Mouse (Mus musculus): ENCODE measurements around the gene Wt1. TPM values are rescaled to one million over a fixed set of nuclear protein-coding genes. Genes with fewer than 3 reads are reported as not detected.

Gene Wt1
- polyA plus RNA-seq, 1 experiment from 2014 or later = 5.2 TPM

GRCm38 (mm10) chr2:105153046-105153445, 26.7 kb downstream of the Wt1 start:
- Histone ChIP-seq H3K36me3 (ENCODE audit: control insufficient read depth, insufficient read depth, low read length) (no peaks in the 10 kb centered on the region), H3K27ac (ENCODE audit: low read length) (no peak overlapping the region), H3K9me3 (ENCODE audit: control insufficient read depth, low read length) (no peaks in the 10 kb centered on the region), H3K27me3 (ENCODE audit: control insufficient read depth, insufficient read depth, low read depth, low read length) (no peaks in the 10 kb centered on the region), H3K4me1 (replicated peaks; ENCODE audit: control insufficient read depth, insufficient read depth, low read length) (no peaks in the 10 kb centered on the region), H3K9ac (ENCODE audit: low read length) (no peak overlapping the region), H3K4me2 (ENCODE audit: low read depth, low read length) (no peak overlapping the region), H3K4me3 (ENCODE audit: low read length) (no peak overlapping the region)
- ATAC-seq (ENCODE audit: low read depth) = peak; percentile 43; the same call in 1 of the 2 replicates
- 66% methylated on average over 1 of the region's 1 CpGs for WGBS

GRCm38 (mm10) chr2:105160949-105161348, 34.6 kb downstream of the Wt1 start:
- H3K9ac ChIP-seq (ENCODE audit: low read length) = no peak overlapping the region
- no peaks in the 10 kb centered on the region for H3K9me3 ChIP-seq (ENCODE audit: control insufficient read depth, low read length)
- no peak overlapping the region for H3K27ac ChIP-seq (ENCODE audit: low read length)
- 72% methylated on average over 2 of the region's 2 CpGs for WGBS
- H3K36me3 ChIP-seq (ENCODE audit: control insufficient read depth, insufficient read depth, low read length) = no peaks in the 10 kb centered on the region
- H3K27me3 ChIP-seq (ENCODE audit: control insufficient read depth, insufficient read depth, low read depth, low read length) = no peaks in the 10 kb centered on the region
- ATAC-seq (ENCODE audit: low read depth) = no peak
- no peak overlapping the region for H3K4me2 ChIP-seq (ENCODE audit: low read depth, low read length)
- H3K4me1 ChIP-seq (replicated peaks; ENCODE audit: control insufficient read depth, insufficient read depth, low read length) = no peaks in the 10 kb centered on the region
- no peak overlapping the region for H3K4me3 ChIP-seq (ENCODE audit: low read length)

GRCm38 (mm10) chr2:105162763-105163162, 36.4 kb downstream of the Wt1 start:
- Histone ChIP-seq H3K9ac (ENCODE audit: low read length) (no peak overlapping the region), H3K9me3 (ENCODE audit: control insufficient read depth, low read length) (no peaks in the 10 kb centered on the region), H3K4me2 (ENCODE audit: low read depth, low read length) (no peak overlapping the region), H3K4me1 (replicated peaks; ENCODE audit: control insufficient read depth, insufficient read depth, low read length) (no peaks in the 10 kb centered on the region), H3K27me3 (ENCODE audit: control insufficient read depth, insufficient read depth, low read depth, low read length) (no peaks in the 10 kb centered on the region), H3K36me3 (ENCODE audit: control insufficient read depth, insufficient read depth, low read length) (no peaks in the 10 kb centered on the region), H3K27ac (ENCODE audit: low read length) (no peak overlapping the region), H3K4me3 (ENCODE audit: low read length) (no peak overlapping the region)
- WGBS = 4% methylated on average over 4 of the region's 4 CpGs
- ATAC-seq (ENCODE audit: low read depth) = no peak

- H3K4me1 ChIP-seq (replicated peaks; ENCODE audit: control insufficient read depth, insufficient read depth, low read length) = no peaks in the 10 kb centered on the region
Measured at GRCm38 (mm10) chr2:105168137-105168536, 41.8 kb downstream of the Wt1 start.

GRCm38 (mm10) chr2:105174254-105174653, 47.9 kb downstream of the Wt1 start:
- Histone ChIP-seq H3K4me1 (replicated peaks; ENCODE audit: control insufficient read depth, insufficient read depth, low read length) (no peaks in the 10 kb centered on the region), H3K27me3 (ENCODE audit: control insufficient read depth, insufficient read depth, low read depth, low read length) (no peaks in the 10 kb centered on the region), H3K36me3 (ENCODE audit: control insufficient read depth, insufficient read depth, low read length) (no peaks in the 10 kb centered on the region), H3K4me2 (ENCODE audit: low read depth, low read length) (no peak overlapping the region), H3K9ac (ENCODE audit: low read length) (no peak overlapping the region), H3K27ac (ENCODE audit: low read length) (no peak overlapping the region), H3K4me3 (ENCODE audit: low read length) (no peak overlapping the region), H3K9me3 (ENCODE audit: control insufficient read depth, low read length) (no peaks in the 10 kb centered on the region)
- WGBS = 70% methylated on average over 2 of the region's 2 CpGs
- no peak for ATAC-seq (ENCODE audit: low read depth)

More at GRCm38 (mm10) chr2:105168137-105168536, 41.8 kb downstream of the Wt1 start:
- Histone ChIP-seq H3K36me3 (ENCODE audit: control insufficient read depth, insufficient read depth, low read length) (no peaks in the 10 kb centered on the region), H3K9ac (ENCODE audit: low read length) (no peak overlapping the region), H3K27ac (ENCODE audit: low read length) (no peak overlapping the region), H3K27me3 (ENCODE audit: control insufficient read depth, insufficient read depth, low read depth, low read length) (no peaks in the 10 kb centered on the region), H3K9me3 (ENCODE audit: control insufficient read depth, low read length) (no peaks in the 10 kb centered on the region), H3K4me3 (ENCODE audit: low read length) (no peak overlapping the region), H3K4me2 (ENCODE audit: low read depth, low read length) (no peak overlapping the region)
- ATAC-seq (ENCODE audit: low read depth) = no peak
- WGBS = 64% methylated on average over 3 of the region's 3 CpGs

- H3K27me3 ChIP-seq (ENCODE audit: control insufficient read depth, insufficient read depth, low read depth, low read length) = no peaks in the 10 kb centered on the region
- H3K9ac ChIP-seq (ENCODE audit: low read length) = no peak overlapping the region
- no peak overlapping the region for H3K4me3 ChIP-seq (ENCODE audit: low read length)
- 75% methylated on average over 12 of the region's 12 CpGs for WGBS
- ATAC-seq (ENCODE audit: low read depth) = no peak
- no peaks in the 10 kb centered on the region for H3K36me3 ChIP-seq (ENCODE audit: control insufficient read depth, insufficient read depth, low read length)
- no peaks in the 10 kb centered on the region for H3K9me3 ChIP-seq (ENCODE audit: control insufficient read depth, low read length)
- H3K27ac ChIP-seq (ENCODE audit: low read length) = no peak overlapping the region
- no peaks in the 10 kb centered on the region for H3K4me1 ChIP-seq (replicated peaks; ENCODE audit: control insufficient read depth, insufficient read depth, low read length)
- H3K4me2 ChIP-seq (ENCODE audit: low read depth, low read length) = no peak overlapping the region
Measured at GRCm38 (mm10) chr2:105178871-105179270, 52.5 kb downstream of the Wt1 start.

- H3K4me1 ChIP-seq (replicated peaks; ENCODE audit: control insufficient read depth, insufficient read depth, low read length) = no peaks in the 10 kb centered on the region
- no peaks in the 10 kb centered on the region for H3K27me3 ChIP-seq (ENCODE audit: control insufficient read depth, insufficient read depth, low read depth, low read length)
- no peaks in the 10 kb centered on the region for H3K9me3 ChIP-seq (ENCODE audit: control insufficient read depth, low read length)
- no peak for ATAC-seq (ENCODE audit: low read depth)
- no peak overlapping the region for H3K27ac ChIP-seq (ENCODE audit: low read length)
- no peak overlapping the region for H3K4me3 ChIP-seq (ENCODE audit: low read length)
- 37% methylated on average over 6 of the region's 6 CpGs for WGBS
- H3K9ac ChIP-seq (ENCODE audit: low read length) = no peak overlapping the region
- H3K36me3 ChIP-seq (ENCODE audit: control insufficient read depth, insufficient read depth, low read length) = no peaks in the 10 kb centered on the region
- H3K4me2 ChIP-seq (ENCODE audit: low read depth, low read length) = no peak overlapping the region
Measured at GRCm38 (mm10) chr2:105182501-105182900, 56.2 kb downstream of the Wt1 start.

GRCm38 (mm10) chr2:105185140-105185539, 58.8 kb downstream of the Wt1 start:
- Histone ChIP-seq H3K9me3 (ENCODE audit: control insufficient read depth, low read length) (no peaks in the 10 kb centered on the region), H3K27ac (ENCODE audit: low read length) (no peak overlapping the region), H3K4me3 (ENCODE audit: low read length) (no peak overlapping the region), H3K27me3 (ENCODE audit: control insufficient read depth, insufficient read depth, low read depth, low read length) (no peaks in the 10 kb centered on the region), H3K4me1 (replicated peaks; ENCODE audit: control insufficient read depth, insufficient read depth, low read length) (no peaks in the 10 kb centered on the region), H3K36me3 (ENCODE audit: control insufficient read depth, insufficient read depth, low read length) (no peaks in the 10 kb centered on the region), H3K4me2 (ENCODE audit: low read depth, low read length) (no peak overlapping the region), H3K9ac (ENCODE audit: low read length) (no peak overlapping the region)
- no peak for ATAC-seq (ENCODE audit: low read depth)
- WGBS = 85% methylated on average over 3 of the region's 3 CpGs

GRCm38 (mm10) chr2:105185768-105186529, 59.6 kb downstream of the Wt1 start:
- ATAC-seq (ENCODE audit: low read depth) = no peak
- H3K4me3 ChIP-seq (ENCODE audit: low read length) = no peak overlapping the region
- H3K27me3 ChIP-seq (ENCODE audit: control insufficient read depth, insufficient read depth, low read depth, low read length) = no peaks in the 10 kb centered on the region
- H3K4me2 ChIP-seq (ENCODE audit: low read depth, low read length) = no peak overlapping the region
- H3K36me3 ChIP-seq (ENCODE audit: control insufficient read depth, insufficient read depth, low read length) = no peaks in the 10 kb centered on the region
- H3K9me3 ChIP-seq (ENCODE audit: control insufficient read depth, low read length) = no peaks in the 10 kb centered on the region
- no peak overlapping the region for H3K27ac ChIP-seq (ENCODE audit: low read length)
- H3K9ac ChIP-seq (ENCODE audit: low read length) = no peak overlapping the region
- WGBS = 77% methylated on average over 13 of the region's 13 CpGs
- no peaks in the 10 kb centered on the region for H3K4me1 ChIP-seq (replicated peaks; ENCODE audit: control insufficient read depth, insufficient read depth, low read length)
